Mouse (Mus musculus) kidney, postnatal 4 days (tissue): Measurements from ENCODE around the gene Tgm4.

Source experiments
- DNase-seq, 2 experiments: peaks; one replicate each; pipeline ENCODE4 v3.0.0; 2021; ENCODE audit warnings: mixed read lengths in 2 of 2

Tgm4 gene

GRCm38 (mm10) chr9:123109188-123109587 is 74.7 kb downstream of the Tgm4 start:
- DNase-seq = no peak

GRCm38 (mm10) chr9:123111751-123112221 is 77.3 kb downstream of the Tgm4 start:
- no peak for DNase-seq

GRCm38 (mm10) chr9:123112805-123113521 is 78.4 kb downstream of the Tgm4 start, which contains the start of the genes Zdhhc3 and Exosc7:
Gene Zdhhc3 (minus strand): TSS chr9:123113205.
Gene Exosc7 (plus strand): TSS chr9:123113215.
- peak; percentile 90 to 94 for DNase-seq

- no peak for DNase-seq
Observed at GRCm38 (mm10) chr9:123113931-123114330, 79.4 kb downstream of the Tgm4 start.

GRCm38 (mm10) chr9:123115566-123115965 is 81.0 kb downstream of the Tgm4 start:
- no peak for DNase-seq
